Mouse (Mus musculus) v-Abl transformed pro-B cells (cell line): ENCODE measurements around the gene Prph2.

Source experiments
- in situ Hi-C, 2 experiments: fragments of 400-800 bp; cut with MboI; formaldehyde crosslinking; loops; one replicate each; pipeline ENCODE4 v1.15.1; 2025; ENCODE audit not compliant: unreplicated experiment in 2 of 2

The Prph2 gene

DNA sequence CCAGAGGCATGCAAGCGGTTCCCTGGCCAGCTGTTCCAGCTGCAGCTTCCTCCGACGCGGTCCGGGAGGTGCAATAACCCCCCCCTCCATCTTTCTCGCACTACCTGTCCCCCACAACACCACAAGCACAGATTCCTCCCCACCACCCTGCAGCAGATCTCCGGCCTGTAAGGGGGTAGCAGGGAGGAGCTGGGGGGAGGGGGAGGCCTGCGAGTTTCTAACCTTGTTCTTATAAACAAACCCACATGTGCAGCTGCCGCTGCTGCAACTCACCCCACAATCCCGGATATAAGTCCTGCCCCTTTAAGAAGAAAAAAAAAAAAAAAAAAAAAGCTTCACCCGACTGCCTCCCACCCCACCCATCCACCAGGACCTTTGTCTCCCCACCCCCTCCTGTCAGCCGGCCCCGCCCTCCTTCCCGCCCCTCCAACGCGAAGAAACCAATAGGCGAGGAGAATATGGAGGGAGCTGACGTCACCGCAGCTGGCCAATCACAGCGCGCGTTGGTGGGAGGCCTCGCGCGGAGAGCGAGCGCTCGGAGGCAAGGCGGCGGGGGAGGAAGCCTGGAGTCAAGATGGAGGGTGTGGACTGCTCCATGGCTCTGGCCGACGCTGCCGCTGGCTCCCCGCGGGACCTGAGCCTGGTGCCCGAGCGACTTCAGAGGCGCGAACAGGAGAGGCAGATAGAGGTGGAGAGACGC, 20.0 kb upstream of the Prph2 start, which contains the start of gene Tbcc:
Gene Tbcc, plus strand, starts transcription at position 569 of the 700 bp plus-strand sequence.
- in situ Hi-C loops = no loop called here

DNA sequence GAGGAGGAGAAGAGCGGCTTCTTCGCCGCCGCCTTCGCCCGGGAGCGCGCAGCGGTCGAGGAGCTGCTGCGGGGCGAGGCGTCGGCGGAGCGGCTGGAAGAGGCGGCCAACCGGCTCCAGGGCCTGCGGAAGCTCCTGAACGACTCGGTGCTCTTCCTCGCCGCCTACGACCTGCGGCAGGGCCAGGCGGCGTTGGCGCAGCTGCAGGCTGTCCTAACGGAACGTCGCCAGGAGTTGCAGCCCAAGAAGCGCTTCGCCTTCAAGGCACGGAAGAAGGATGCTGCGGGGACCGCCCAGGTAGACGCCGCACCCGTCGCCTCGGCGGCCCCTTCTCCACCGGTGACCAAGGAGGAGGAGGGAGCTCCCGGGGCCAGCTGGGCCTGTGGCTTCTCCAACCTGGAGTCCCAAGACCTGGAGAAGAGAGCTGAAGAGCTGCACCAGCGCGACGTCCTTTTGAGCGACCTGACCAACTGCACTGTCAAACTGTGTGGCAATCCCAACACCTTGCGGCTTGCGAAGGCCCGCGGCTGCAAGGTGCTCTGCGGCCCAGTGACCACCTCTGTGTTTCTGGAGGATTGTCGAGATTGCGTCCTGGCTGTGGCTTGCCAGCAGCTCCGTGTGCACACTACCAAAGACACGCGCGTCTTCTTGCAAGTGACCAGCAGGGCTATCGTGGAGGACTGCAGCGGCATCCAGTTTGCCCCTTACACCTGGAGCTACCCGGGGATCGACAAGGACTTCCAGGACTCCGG, 19.2 kb upstream of the Prph2 start:
- in situ Hi-C loops = no loop called here

DNA sequence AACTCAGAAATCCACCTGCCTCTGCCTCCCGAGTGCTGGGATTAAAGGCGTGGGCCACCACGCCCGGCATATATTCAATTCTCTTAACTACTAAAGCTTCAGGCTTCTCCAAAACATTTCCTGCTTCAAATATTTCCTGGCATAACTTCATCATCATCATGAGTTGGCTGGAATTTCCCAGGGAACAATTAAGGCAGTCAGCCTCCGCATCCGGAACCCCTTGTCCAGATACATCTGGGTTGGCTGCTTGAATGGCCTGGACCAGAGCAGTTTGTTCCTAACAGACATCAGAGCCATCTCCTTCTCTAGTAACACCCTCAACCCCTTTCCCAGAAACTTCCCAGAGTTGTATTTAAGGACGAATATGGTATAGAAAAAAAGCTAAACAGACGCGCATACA, 14.8 kb upstream of the Prph2 start:
- in situ Hi-C loops = no loop called here

DNA sequence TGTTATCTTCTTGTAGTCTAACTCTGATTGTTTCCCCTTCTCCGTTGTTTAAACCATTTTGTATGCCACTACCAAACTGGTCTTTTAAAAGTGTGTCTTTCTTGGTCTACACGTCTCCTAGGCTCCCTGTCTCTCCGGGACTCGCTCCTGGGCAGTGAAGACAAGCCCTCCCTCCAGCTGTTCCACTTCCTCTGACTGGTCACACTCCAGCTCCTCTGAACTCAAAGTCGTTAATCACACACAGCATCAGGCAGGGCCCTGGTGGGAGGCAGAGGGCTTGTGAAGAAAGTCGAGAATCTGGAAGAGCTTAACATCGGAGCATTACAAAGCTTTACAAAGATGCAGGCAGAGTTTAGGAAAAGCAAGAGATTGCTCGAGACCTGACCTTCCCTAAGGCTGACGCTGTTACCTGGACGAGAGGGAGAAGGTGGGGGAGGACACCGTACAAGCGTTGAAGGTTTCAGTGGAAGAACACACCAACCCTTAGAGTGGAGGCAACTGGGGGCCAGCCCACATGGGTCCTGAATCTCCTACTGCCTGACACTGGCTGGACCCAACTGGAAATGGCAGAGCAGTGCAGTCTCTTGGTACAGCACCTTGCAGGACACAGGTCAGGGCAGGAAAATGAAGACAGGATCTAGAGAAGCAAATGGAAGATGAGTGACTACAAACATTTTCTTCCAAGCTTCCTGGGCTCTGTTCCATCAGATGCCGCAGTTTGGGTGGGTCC, 12.9 kb upstream of the Prph2 start:
- in situ Hi-C loops = no loop called here

DNA sequence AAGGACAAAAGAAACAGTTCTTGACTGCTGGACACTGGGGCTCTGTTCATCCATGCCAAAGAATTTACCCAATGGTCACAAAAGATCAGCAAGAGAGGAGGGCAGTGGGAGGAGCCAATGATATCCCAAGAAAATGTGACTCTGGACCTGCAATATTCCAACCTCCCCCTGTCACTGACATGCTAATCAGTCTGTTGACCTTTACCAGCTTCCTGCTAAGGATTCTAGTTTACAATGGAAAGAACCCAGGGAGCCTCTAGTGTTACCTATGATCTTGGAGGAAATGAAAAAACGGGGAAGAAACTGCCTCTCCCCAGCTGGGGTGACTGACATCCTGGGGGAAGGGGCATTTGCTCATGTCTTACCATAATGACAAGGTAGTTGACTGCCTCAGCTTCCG, 9.3 kb upstream of the Prph2 start:
- in situ Hi-C loops = loop anchor here in 1 of 2 experiments (25.0 kb wide), 1 partner anchor 1164 kb away; the partner anchor contains the start of gene 1600014C23Rik

DNA sequence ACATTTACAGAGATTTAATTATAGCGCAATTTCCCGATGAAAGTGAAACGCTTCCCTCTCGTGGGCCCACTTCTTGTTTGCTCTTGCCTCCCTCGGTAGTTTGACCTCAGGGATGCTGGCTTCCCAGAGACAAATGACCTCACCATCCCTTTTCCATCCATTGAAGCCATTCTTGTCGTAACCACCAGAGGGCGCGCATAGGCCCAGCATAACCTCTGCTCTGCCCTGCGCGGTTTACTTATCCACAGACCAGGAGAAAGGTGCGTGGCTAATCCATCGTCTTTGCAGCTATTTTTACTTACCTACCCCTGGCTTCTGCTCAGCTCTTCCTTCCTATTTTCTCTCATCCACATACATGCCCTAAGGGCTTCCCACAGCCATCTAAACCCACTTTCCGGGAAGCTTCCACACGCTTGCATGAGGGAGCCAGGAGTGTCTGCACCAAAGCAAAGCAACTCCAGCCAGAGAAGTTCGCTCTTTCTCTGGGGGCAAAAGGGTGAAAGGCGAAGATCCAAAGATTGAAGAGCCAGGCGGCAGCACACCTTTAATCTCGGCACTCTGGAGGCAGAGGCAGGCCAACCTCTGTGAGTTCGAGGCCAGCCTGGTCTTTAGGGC, 6.3 kb upstream of the Prph2 start:
- in situ Hi-C loops = loop anchor here in 1 of 2 experiments (25.0 kb wide), 1 partner anchor 1167 kb away; the partner anchor contains the start of gene 1600014C23Rik

DNA sequence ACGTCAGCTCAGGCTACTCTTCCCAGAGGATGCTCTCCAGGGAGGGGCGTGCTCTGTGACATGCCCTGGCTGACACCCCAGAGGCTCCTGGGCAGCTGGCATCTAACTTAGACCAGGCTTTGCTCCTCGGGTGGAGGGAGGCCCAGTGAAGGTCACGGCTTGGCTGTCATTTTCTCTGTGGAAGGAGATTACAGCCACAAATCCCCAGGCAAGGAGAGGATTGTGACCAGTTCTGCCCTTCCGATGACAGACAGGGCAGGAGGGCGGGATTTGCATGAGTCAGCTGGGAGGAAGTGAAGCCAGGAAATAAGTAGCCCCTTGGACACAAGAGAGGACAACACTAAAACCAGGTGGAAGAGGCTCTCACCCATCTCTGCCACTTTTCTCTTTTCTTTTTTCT, 2.1 kb downstream of the Prph2 start:
- in situ Hi-C loops = loop anchor here in 1 of 2 experiments (25.0 kb wide), 1 partner anchor 1175 kb away; the partner anchor contains the start of gene 1600014C23Rik

DNA sequence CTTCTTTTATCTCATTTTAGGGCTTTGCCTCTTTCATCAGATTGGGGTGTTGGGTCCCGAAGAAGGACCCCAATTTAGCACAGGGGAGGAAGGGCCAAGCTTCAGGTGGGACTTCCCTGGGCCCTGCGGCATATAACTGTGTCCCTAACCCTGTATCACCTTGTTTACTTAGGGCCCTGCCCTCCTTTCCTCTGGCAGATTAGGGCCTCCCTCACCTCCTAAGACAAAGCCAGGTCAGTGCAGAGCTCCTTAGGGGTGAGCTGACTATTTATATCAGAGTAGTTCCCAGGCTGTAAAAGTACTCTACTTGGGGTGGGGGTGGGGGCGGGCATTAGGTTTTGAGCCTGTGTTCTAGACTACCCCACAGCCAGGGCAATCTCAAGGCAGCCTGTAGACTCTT, 4.9 kb downstream of the Prph2 start:
- in situ Hi-C loops = loop anchor here in 1 of 2 experiments (25.0 kb wide), 1 partner anchor 1178 kb away; the partner anchor contains the start of gene 1600014C23Rik

DNA sequence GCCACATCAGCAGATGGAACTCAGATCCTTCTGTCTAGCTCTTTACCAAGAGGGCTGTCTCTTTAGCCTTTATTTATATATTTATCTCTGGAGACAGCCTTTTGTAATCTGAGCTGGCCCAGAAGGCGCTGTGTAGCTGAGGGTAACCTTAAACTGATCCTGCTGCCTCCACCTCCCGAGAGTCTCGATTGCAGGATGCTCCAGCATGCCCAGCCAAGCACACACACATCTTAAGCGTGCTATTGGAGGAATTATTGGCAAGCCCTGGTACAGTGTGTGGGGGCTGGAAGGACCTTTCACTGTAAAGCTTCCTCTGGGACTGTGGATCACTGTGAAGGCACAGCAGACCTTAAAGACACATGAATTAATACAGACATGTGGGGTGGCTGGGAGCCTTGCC, 8.7 kb downstream of the Prph2 start:
- in situ Hi-C loops = loop anchor here in 1 of 2 experiments (25.0 kb wide), 1 partner anchor 1182 kb away; the partner anchor contains the start of gene 1600014C23Rik

DNA sequence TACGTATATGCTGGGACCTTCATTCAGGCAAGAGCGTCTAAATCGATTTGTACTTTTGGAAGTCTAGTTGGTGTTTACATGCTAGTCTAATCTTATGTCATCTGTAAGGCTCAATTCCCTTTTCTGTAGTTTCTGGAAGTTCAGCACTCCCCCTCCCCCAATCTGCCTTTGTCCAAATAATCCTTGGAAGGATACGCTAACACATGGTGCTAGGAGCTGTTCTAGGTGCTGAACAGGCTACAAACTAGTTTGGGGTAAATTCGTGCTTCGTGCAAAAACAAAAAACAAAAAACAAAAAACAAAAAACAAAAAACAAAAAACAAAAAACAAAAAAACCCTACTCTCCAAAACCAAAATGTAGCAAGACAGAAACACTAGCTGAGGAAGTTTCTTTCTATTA, 10.6 kb downstream of the Prph2 start:
- in situ Hi-C loops = loop anchor here in 1 of 2 experiments (25.0 kb wide), 1 partner anchor 1184 kb away; the partner anchor contains the start of gene 1600014C23Rik

DNA sequence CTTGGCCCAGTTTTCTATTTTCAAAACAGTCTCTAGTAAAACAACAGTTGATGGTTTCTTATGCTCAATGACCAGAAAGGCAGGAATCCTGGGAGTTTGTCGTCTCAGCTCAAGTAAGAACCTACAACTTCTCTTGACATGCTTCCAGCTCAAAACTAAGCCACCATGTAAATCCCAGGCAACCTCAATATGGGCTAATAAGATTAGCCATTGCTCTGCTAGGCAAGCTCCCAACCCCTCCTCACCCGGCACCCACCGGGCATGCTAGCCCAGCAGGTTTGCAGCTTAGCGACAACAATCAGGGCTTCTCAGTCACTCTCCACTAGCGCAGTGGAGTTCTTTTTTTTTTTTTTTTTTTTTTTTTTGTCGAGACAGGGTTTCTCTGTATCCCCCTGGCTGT, 15.9 kb downstream of the Prph2 start:
- in situ Hi-C loops = loop anchor here in 1 of 2 experiments (25.0 kb wide), 1 partner anchor 714 kb away; the partner anchor contains the start of genes Polh and Xpo5

DNA sequence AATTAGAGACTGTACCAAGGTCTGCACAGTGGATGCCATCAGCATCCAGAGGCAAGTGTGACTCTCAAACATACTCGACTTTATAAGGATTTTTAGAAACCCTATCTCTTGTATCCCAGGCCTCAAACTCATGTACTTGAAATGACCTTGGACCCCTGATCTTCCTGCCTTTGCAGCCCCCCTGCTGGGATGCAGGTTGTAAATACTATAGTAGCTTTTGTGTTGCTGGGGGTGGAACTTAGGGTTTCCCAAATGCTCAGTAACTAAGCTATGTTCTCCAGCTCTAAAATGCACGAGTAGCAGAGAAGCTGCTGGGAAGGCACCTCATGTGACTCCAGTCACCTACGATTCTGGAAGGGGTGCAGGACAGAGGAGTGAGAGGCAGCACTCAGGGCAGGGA, 16.7 kb downstream of the Prph2 start:
- in situ Hi-C loops = loop anchor here in 1 of 2 experiments (25.0 kb wide), 1 partner anchor 715 kb away; the partner anchor contains the start of genes Polh and Xpo5

DNA sequence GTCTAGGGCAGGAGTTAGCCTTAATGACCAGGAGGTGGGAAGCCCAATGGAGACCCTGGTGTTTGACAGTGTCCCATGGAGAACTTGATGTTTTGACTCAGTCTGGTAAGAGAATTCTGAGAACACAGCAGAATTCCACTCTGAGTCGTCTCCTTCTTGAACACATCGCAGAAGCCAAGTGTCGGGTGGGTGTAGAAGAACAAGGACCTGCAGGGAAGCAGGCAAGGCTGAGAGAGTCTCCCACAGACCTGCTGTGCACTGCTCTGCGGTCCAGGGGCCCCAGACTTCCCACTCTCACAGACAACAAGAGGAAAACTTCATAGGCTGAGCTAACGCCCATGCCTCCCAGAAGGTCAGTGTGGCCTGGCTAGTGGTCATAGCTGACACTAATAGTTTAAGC, 17.5 kb downstream of the Prph2 start:
- in situ Hi-C loops = loop anchor here in 1 of 2 experiments (25.0 kb wide), 1 partner anchor 715 kb away; the partner anchor contains the start of genes Polh and Xpo5

DNA sequence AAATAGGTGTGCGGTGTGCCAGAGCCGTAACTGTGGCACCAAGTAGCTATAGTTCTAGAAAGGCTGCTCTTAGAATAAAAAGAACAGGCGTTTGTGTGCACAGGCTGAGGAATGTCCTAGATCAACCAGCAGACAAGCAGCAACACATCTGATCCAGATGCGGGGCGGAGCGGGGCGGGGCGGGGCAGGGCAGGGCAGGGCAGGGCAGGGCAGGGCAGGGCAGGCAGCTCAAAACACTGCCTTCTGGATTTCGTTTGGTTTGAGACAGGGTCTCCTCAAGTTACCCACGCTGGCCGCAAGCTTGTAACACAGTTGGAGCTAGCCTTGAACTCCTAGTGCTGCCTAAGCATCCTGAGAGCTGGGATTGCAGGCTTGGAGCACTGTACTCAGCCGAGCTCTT, 19.0 kb downstream of the Prph2 start:
- in situ Hi-C loops = loop anchor here in 1 of 2 experiments (25.0 kb wide), 1 partner anchor 717 kb away; the partner anchor contains the start of genes Polh and Xpo5

DNA sequence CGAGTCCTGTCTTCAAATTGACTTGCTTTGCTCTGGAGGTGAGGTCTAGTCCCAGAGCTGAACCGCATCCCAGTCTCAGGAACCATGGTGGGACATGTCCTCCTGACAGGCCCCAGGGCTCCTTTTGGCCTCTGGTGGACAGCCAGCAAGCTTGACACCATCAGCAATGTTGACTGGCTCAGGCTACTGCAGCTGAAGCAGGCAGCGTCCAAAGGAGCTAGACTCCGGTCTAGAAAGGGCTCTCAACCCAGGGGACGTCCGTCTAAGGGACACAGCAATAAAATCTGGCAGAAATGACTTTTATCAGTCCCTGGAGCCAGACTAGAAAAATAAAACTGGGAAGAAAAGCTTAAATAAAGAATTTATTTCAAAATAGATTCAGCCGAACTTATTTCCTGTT, 19.6 kb downstream of the Prph2 start:
- in situ Hi-C loops = loop anchor here (10.0 to 25.0 kb wide), 2 partner anchors 105 to 718 kb away; partner anchors contain the start of genes Polh (in 1 of the 2) and Xpo5 (in 1 of the 2)

DNA sequence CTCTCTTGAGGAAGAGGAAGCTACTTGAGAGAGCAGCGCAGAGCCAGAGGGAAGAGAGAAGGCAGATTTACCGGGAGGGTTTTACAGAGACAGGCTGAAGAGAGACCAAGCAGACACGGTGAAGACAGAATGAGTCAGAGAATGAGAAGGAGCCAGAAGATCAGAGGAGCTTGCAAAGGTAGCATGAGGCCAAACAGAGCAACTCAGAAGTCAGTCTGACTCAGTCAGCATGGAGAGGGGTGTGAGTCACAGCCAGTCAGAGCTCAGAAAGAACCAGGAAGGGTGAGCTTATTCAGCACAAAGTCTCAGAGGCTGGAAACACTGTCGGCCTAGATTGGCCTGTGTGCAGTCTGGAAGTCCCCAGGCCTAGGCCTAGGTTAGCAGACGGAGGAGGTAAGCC, 22.7 kb downstream of the Prph2 start:
- in situ Hi-C loops = loop anchor here (10.0 to 25.0 kb wide), 2 partner anchors 102 to 721 kb away; partner anchors contain the start of genes Polh (in 1 of the 2) and Xpo5 (in 1 of the 2)

DNA sequence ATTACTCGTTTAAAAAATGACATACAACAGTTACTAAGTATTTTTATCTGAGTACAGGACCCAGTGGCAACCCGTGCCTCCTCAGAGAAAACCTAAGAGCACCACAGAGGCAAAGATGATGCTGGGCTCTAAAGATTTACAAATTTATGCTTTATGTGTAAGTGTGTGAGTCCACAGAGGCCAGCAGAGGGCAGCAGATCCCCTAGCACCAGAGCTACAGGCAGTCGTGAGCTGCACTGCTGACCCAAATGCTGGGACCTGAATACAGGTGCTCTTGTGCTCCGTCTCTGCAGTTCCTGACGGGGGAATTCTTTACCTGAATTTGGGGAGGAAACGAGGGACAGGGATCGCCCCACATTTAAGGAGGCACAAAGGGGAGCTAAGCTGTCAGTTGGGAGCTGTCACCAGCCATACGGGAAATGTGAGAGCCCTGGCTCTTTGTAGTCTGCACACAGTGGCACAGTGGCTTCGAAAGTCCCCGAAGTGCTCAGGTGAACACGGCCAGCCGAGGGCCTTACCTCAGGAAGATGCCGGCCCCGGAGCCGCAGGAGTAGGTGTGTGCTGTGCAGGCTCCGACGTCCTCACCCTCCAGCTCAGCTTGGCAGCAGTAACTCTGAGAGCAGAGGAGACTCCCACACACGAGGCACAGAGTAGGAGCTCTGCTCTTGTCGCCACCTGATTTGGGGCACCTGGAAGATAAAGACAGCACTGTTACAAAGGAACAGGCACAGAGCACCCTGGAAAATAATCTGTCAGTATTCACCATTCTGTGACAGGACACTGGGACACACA, 23.5 kb downstream of the Prph2 start:
- in situ Hi-C loops = loop anchor here (10.0 to 25.0 kb wide), 2 partner anchors 101 to 721 kb away; partner anchors contain the start of genes Polh (in 1 of the 2) and Xpo5 (in 1 of the 2)

DNA sequence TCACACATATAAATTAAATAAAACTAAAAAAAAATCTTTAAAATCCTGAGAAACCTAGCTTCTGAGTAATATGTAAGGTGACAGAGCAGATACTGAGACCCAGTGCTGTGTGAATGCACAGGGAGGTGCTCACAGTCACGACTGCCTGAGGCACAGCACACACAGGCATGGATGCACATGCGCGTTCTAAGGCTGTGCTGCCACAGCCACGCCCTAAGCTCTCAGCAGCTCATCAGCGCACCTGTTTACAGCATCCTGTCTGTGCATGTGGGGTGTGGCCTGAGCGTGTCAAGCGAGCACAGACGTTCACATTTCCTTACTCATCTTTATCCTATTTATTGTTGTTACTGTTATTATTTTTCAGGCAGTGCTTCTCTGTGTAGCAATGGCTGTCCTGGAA, 30.2 kb downstream of the Prph2 start:
- in situ Hi-C loops = loop anchor here in 1 of 2 experiments (25.0 kb wide), 1 partner anchor 728 kb away; the partner anchor contains the start of genes Polh and Xpo5
